Mouse (Mus musculus): ENCODE results near the gene Avpr2. TPM values are rescaled to one million over a fixed set of nuclear protein-coding genes. Genes with fewer than 3 reads are reported as not detected.

Gene Avpr2
- polyA plus RNA-seq, 1 experiment from 2014 or later, result not detected

- Histone ChIP-seq H3K4me3 (peak within 1 kb of the TSS; percentile 67), H3K27ac (peak within 1 kb of the TSS; percentile 89), H3K9me3 (no peaks in the 10 kb centered on the region), H3K4me1 (peaks cover 8% of the 10 kb centered on the region), H3K27me3 (ENCODE audit: poor library complexity, severe bottlenecking) (no peaks in the 10 kb centered on the region), H3K36me3 (replicated peaks) (peaks cover 32% of the 10 kb centered on the region)
- WGBS, result 17% methylated on average over 43 of the region's 43 CpGs
- DNase-seq (ENCODE audit: extremely low spot score, low spot score), result peak; percentile 81
These were observed 30.1 kb downstream of the Avpr2 start, which contains the start of the genes Arhgap4 and Naa10 for GRCm38 (mm10) chrX:73921823-73922549. Arhgap4 (minus strand) TSS chrX:73921870. Naa10 (minus strand) TSS chrX:73921944.

- DNase-seq (ENCODE audit: extremely low spot score, low spot score), result no peak
- H3K4me3 ChIP-seq, result peak overlapping the region; percentile 67
- 77% methylated on average over 8 of the region's 8 CpGs for WGBS
- peaks cover 8% of the 10 kb centered on the region for H3K4me1 ChIP-seq
- peaks cover 27% of the 10 kb centered on the region for H3K36me3 ChIP-seq (replicated peaks)
- no peaks in the 10 kb centered on the region for H3K27me3 ChIP-seq (ENCODE audit: poor library complexity, severe bottlenecking)
- no peaks in the 10 kb centered on the region for H3K9me3 ChIP-seq
- H3K27ac ChIP-seq, result peak overlapping the region; percentile 89
These were observed 30.6 kb downstream of the Avpr2 start for GRCm38 (mm10) chrX:73922550-73922882.

- WGBS, result 41% methylated on average over 17 of the region's 17 CpGs
- peak within 1 kb of the TSS; percentile 33 for H3K4me3 ChIP-seq
These were observed 38.6 kb downstream of the Avpr2 start, which contains the start of gene Renbp for GRCm38 (mm10) chrX:73930402-73931062. Renbp (minus strand) TSS chrX:73930850.

GRCm38 (mm10) chrX:73931871-73932270 is 40.0 kb downstream of the Avpr2 start:
- Histone ChIP-seq H3K4me3 (no peak overlapping the region), H3K27me3 (ENCODE audit: poor library complexity, severe bottlenecking) (no peaks in the 10 kb centered on the region), H3K9me3 (no peaks in the 10 kb centered on the region), H3K36me3 (replicated peaks) (no peaks in the 10 kb centered on the region), H3K4me1 (0 out of 2 replicates have a peak, but pooled peaks cover 3% of the 10 kb centered on the region), H3K27ac (no peak overlapping the region)
- 77% methylated on average over 2 of the region's 2 CpGs for WGBS
- DNase-seq (ENCODE audit: extremely low spot score, low spot score), result no peak

More at GRCm38 (mm10) chrX:73930402-73931062, 38.6 kb downstream of the Avpr2 start, which contains the start of gene Renbp:
- H3K36me3 ChIP-seq (replicated peaks), result no peaks in the 10 kb centered on the region
- no peaks in the 10 kb centered on the region for H3K27me3 ChIP-seq (ENCODE audit: poor library complexity, severe bottlenecking)
- H3K9me3 ChIP-seq, result no peaks in the 10 kb centered on the region
- H3K4me1 ChIP-seq, result 0 out of 2 replicates have a peak, but pooled peaks cover 3% of the 10 kb centered on the region
- 0 out of 2 replicates have a peak within 1 kb of the TSS, but pooled peaks have one; percentile 15 for H3K27ac ChIP-seq
- peak; percentile 28 for DNase-seq (ENCODE audit: extremely low spot score, low spot score)

- 92% methylated on average over 2 of the region's 2 CpGs for WGBS
- DNase-seq (ENCODE audit: extremely low spot score, low spot score), result no peak
These were observed 50.0 kb downstream of the Avpr2 start for GRCm38 (mm10) chrX:73941860-73942259.

GRCm38 (mm10) chrX:73942294-73942693 is 50.4 kb downstream of the Avpr2 start:
- Histone ChIP-seq H3K27me3 (ENCODE audit: poor library complexity, severe bottlenecking) (no peaks in the 10 kb centered on the region), H3K4me1 (no peaks in the 10 kb centered on the region), H3K4me3 (no peak overlapping the region), H3K36me3 (replicated peaks) (peaks cover 67% of the 10 kb centered on the region), H3K9me3 (no peaks in the 10 kb centered on the region), H3K27ac (no peak overlapping the region)
- 88% methylated on average over 2 of the region's 2 CpGs for WGBS
- DNase-seq (ENCODE audit: extremely low spot score, low spot score), result no peak

More at GRCm38 (mm10) chrX:73941860-73942259, 50.0 kb downstream of the Avpr2 start:
- no peak overlapping the region for H3K4me3 ChIP-seq
- no peaks in the 10 kb centered on the region for H3K4me1 ChIP-seq
- no peak overlapping the region for H3K27ac ChIP-seq
- no peaks in the 10 kb centered on the region for H3K27me3 ChIP-seq (ENCODE audit: poor library complexity, severe bottlenecking)
- H3K36me3 ChIP-seq (replicated peaks), result peaks cover 63% of the 10 kb centered on the region
- H3K9me3 ChIP-seq, result no peaks in the 10 kb centered on the region

Other genes with a start within 250 kb of the Avpr2 start
- 6.6 and 8.9 TPM in 2 replicates for gene Pnck, start 232.0 kb upstream of the Avpr2 start, polyA plus RNA-seq (2016; fragmentation: Nextera tagmentation; extraction: Ambion mirVana)
- 4.6 and 5.2 TPM in 2 replicates for gene Slc6a8, start 219.0 kb upstream of the Avpr2 start, polyA plus RNA-seq (2016; fragmentation: Nextera tagmentation; extraction: Ambion mirVana)
- gene Bcap31, start 175.9 kb upstream of the Avpr2 start, polyA plus RNA-seq (2016; fragmentation: Nextera tagmentation; extraction: Ambion mirVana), result 150 and 162 TPM in 2 replicates
- 9.2 and 10.1 TPM in 2 replicates for gene Abcd1, start 175.5 kb upstream of the Avpr2 start, polyA plus RNA-seq (2016; fragmentation: Nextera tagmentation; extraction: Ambion mirVana)
- gene Plxnb3, start 135.0 kb upstream of the Avpr2 start, polyA plus RNA-seq (2016; fragmentation: Nextera tagmentation; extraction: Ambion mirVana), result not detected in 2 replicates
- gene Srpk3, start 117.7 kb upstream of the Avpr2 start, polyA plus RNA-seq (2016; fragmentation: Nextera tagmentation; extraction: Ambion mirVana), result 0.97 and 1.2 TPM in 2 replicates
- 173 and 177 TPM in 2 replicates for gene Idh3g, start 105.2 kb upstream of the Avpr2 start, polyA plus RNA-seq (2016; fragmentation: Nextera tagmentation; extraction: Ambion mirVana)
- 119 and 124 TPM in 2 replicates for gene Ssr4, start 105.1 kb upstream of the Avpr2 start, polyA plus RNA-seq (2016; fragmentation: Nextera tagmentation; extraction: Ambion mirVana)
- 0.66 and 0.81 TPM in 2 replicates for gene Pdzd4, start 67.1 kb upstream of the Avpr2 start, polyA plus RNA-seq (2016; fragmentation: Nextera tagmentation; extraction: Ambion mirVana)
- 3.0 and 5.0 TPM in 2 replicates for gene L1cam, start 4.0 kb downstream of the Avpr2 start, polyA plus RNA-seq (2016; fragmentation: Nextera tagmentation; extraction: Ambion mirVana)
- gene Arhgap4, start 29.8 kb downstream of the Avpr2 start, polyA plus RNA-seq (2016; fragmentation: Nextera tagmentation; extraction: Ambion mirVana), result 2.0 and 3.2 TPM in 2 replicates
- 171 and 175 TPM in 2 replicates for gene Naa10, start 29.8 kb downstream of the Avpr2 start, polyA plus RNA-seq (2016; fragmentation: Nextera tagmentation; extraction: Ambion mirVana)
- gene Renbp, start 38.7 kb downstream of the Avpr2 start, polyA plus RNA-seq (2016; fragmentation: Nextera tagmentation; extraction: Ambion mirVana), result 17.3 and 18.7 TPM in 2 replicates
- 83.4 and 89.9 TPM in 2 replicates for gene Hcfc1, start 74.3 kb downstream of the Avpr2 start, polyA plus RNA-seq (2016; fragmentation: Nextera tagmentation; extraction: Ambion mirVana)
- 56.6 and 63.3 TPM in 2 replicates for gene Irak1, start 131.8 kb downstream of the Avpr2 start, polyA plus RNA-seq (2016; fragmentation: Nextera tagmentation; extraction: Ambion mirVana)
- not detected in 2 replicates for gene Opn1mw, start 235.4 kb downstream of the Avpr2 start, polyA plus RNA-seq (2016; fragmentation: Nextera tagmentation; extraction: Ambion mirVana)
- 13.7 and 14.4 TPM in 2 replicates for gene Mecp2, start 243.3 kb downstream of the Avpr2 start, polyA plus RNA-seq (2016; fragmentation: Nextera tagmentation; extraction: Ambion mirVana)